Mouse (Mus musculus) kidney, embryonic 16.5 days (tissue): ENCODE measurements around the gene Slc25a22. TPM values are rescaled to one million over a fixed set of nuclear protein-coding genes. Genes with fewer than 3 reads are reported as not detected.

ENCODE experiments used
- ATAC-seq: fragments of 200-750 bp; cut with Nextera tagmentation; 2 replicates; pipeline ENCODE4 v1.8.0; 2017; ENCODE audit warnings: moderate TSS enrichment; ENCODE audit not compliant: low FRiP score, low TSS enrichment
- H3K27ac ChIP-seq: fragments of 300-500 bp; sonication (generic); 2 replicates; pipeline ENCODE4 v1.5.1; 2014; ENCODE audit warnings: low read length
- H3K27me3 ChIP-seq: fragments of 300-500 bp; sonication (generic); 2 replicates; pipeline ENCODE4 v1.6.1; 2014; ENCODE audit warnings: low read length, control low read depth, mixed read lengths; ENCODE audit not compliant: insufficient read depth
- H3K36me3 ChIP-seq: fragments of 300-500 bp; sonication (generic); 2 replicates; pipeline ENCODE4 v1.6.1; 2014; ENCODE audit warnings: low read length, control low read depth, mixed read lengths; ENCODE audit not compliant: insufficient read depth
- H3K4me1 ChIP-seq: fragments of 300-500 bp; sonication (generic); 2 replicates; pipeline ENCODE4 v1.6.1; 2014; ENCODE audit warnings: low read length, control low read depth, mixed read lengths; ENCODE audit not compliant: insufficient read depth
- H3K4me2 ChIP-seq: fragments of 300-500 bp; sonication (generic); replicated peaks from 2 replicates; pipeline ENCODE4 v1.6.1; 2014; ENCODE audit warnings: low read depth, low read length
- H3K4me3 ChIP-seq: fragments of 300-500 bp; sonication (generic); 2 replicates; pipeline ENCODE4 v1.5.1; 2014; ENCODE audit warnings: mild to moderate bottlenecking, low read length
- H3K9ac ChIP-seq: fragments of 300-500 bp; sonication (generic); replicated peaks from 2 replicates; pipeline ENCODE4 v1.6.1; 2014; ENCODE audit warnings: low read length
- H3K9me3 ChIP-seq: fragments of 300-500 bp; sonication (generic); 2 replicates; pipeline ENCODE4 v1.6.1; 2016; ENCODE audit warnings: low read length, control low read depth
- WGBS: fragments of 180-500 bp; shearing (Covaris S2); extraction: QIAGEN DNeasy Blood & Tissue Kit; methylation state at CpG from one replicate; pipeline ENCODE4 v1.1.7; 2014; 5-methylcytosine and 5-hydroxymethylcytosine counted together
- polyA plus RNA-seq: library from polyadenylated mRNA; unstranded; fragments of >200 nt; fragmentation: Nextera tagmentation; extraction: Ambion mirVana; gene quantifications from 2 replicates; pipeline ENCODE4 v1.2.1, GENCODE M21; 2015

The Slc25a22 gene
- polyA plus RNA-seq, 1 experiment from 2014 or later: 33.2 TPM

GRCm38 (mm10) chr7:141467230-141468030, 29.7 kb upstream of the Slc25a22 start, which contains the start of gene Cd151:
Cd151 (plus strand) TSS chr7:141467392.
- H3K36me3 ChIP-seq: peaks cover 22% of the 10 kb centered on the region

GRCm38 (mm10) chr7:141466607-141467148, 29.0 kb upstream of the Slc25a22 start:
- peak overlapping the region; percentile 85 for H3K4me3 ChIP-seq
- no peaks in the 10 kb centered on the region for H3K9me3 ChIP-seq
- peaks cover 34% of the 10 kb centered on the region for H3K27me3 ChIP-seq
- H3K36me3 ChIP-seq: peaks cover 22% of the 10 kb centered on the region
- 52% methylated on average over 10 of the region's 10 CpGs for WGBS
- ATAC-seq: no peak
- peak overlapping the region; percentile 92 for H3K4me2 ChIP-seq
- peak overlapping the region; percentile 97 for H3K27ac ChIP-seq
- H3K4me1 ChIP-seq: peaks cover 59% of the 10 kb centered on the region
- peak overlapping the region; percentile 90 for H3K9ac ChIP-seq

More at GRCm38 (mm10) chr7:141467230-141468030, 29.7 kb upstream of the Slc25a22 start, which contains the start of gene Cd151:
- under 1% methylated on average over 52 of the region's 52 CpGs for WGBS
- Histone ChIP-seq H3K9ac (peak within 1 kb of the TSS; percentile 90), H3K4me1 (peaks cover 52% of the 10 kb centered on the region), H3K4me3 (peak within 1 kb of the TSS; percentile 85), H3K4me2 (peak within 1 kb of the TSS; percentile 92), H3K27me3 (peaks cover 30% of the 10 kb centered on the region), H3K27ac (peak within 1 kb of the TSS; percentile 97), H3K9me3 (no peaks in the 10 kb centered on the region)
- peak; percentile 81 for ATAC-seq

- Histone ChIP-seq H3K4me3 (no peak overlapping the region), H3K9me3 (no peaks in the 10 kb centered on the region), H3K4me1 (peaks cover 64% of the 10 kb centered on the region), H3K4me2 (no peak overlapping the region), H3K9ac (no peak overlapping the region), H3K27ac (no peak overlapping the region), H3K36me3 (peaks cover 16% of the 10 kb centered on the region), H3K27me3 (peaks cover 34% of the 10 kb centered on the region)
- WGBS: 63% methylated on average over 7 of the region's 7 CpGs
- no peak for ATAC-seq
These were observed 28.3 kb upstream of the Slc25a22 start for GRCm38 (mm10) chr7:141466045-141466394.

- peaks cover 11% of the 10 kb centered on the region for H3K36me3 ChIP-seq
- 43% methylated on average over 8 of the region's 10 CpGs for WGBS
- 0 out of 2 replicates have a peak overlapping the region, but pooled peaks have one; percentile 47 for H3K9ac ChIP-seq
- no peak overlapping the region for H3K27ac ChIP-seq
- H3K4me3 ChIP-seq: no peak overlapping the region
- peaks cover 34% of the 10 kb centered on the region for H3K27me3 ChIP-seq
- peaks cover 66% of the 10 kb centered on the region for H3K4me1 ChIP-seq
- H3K4me2 ChIP-seq: peak overlapping the region; percentile 51
- H3K9me3 ChIP-seq: no peaks in the 10 kb centered on the region
- ATAC-seq: no peak
These were observed 27.8 kb upstream of the Slc25a22 start for GRCm38 (mm10) chr7:141465388-141466044.

GRCm38 (mm10) chr7:141464603-141465201, 27.0 kb upstream of the Slc25a22 start:
- H3K4me2 ChIP-seq: peak overlapping the region; percentile 51
- WGBS: 9% methylated on average over 37 of the region's 38 CpGs
- H3K27ac ChIP-seq: no peak overlapping the region
- peak overlapping the region; percentile 43 for H3K9ac ChIP-seq
- H3K9me3 ChIP-seq: no peaks in the 10 kb centered on the region
- H3K27me3 ChIP-seq: peaks cover 34% of the 10 kb centered on the region
- ATAC-seq: no peak
- H3K36me3 ChIP-seq: peaks cover 3% of the 10 kb centered on the region; the same call in 1 of the 2 replicates
- H3K4me1 ChIP-seq: peaks cover 64% of the 10 kb centered on the region
- H3K4me3 ChIP-seq: peak overlapping the region; percentile 32

GRCm38 (mm10) chr7:141463824-141464602, 26.3 kb upstream of the Slc25a22 start:
- peak overlapping the region; percentile 51 for H3K4me2 ChIP-seq
- peaks cover 34% of the 10 kb centered on the region for H3K27me3 ChIP-seq
- WGBS: 29% methylated on average over 12 of the region's 12 CpGs
- peak overlapping the region; percentile 32 for H3K4me3 ChIP-seq
- no peaks in the 10 kb centered on the region for H3K9me3 ChIP-seq
- peaks cover 57% of the 10 kb centered on the region for H3K4me1 ChIP-seq
- H3K36me3 ChIP-seq: peaks cover 7% of the 10 kb centered on the region; the same call in 1 of the 2 replicates
- no peak for ATAC-seq
- peak overlapping the region; percentile 31; the same call in 1 of the 2 replicates for H3K27ac ChIP-seq
- peak overlapping the region; percentile 43 for H3K9ac ChIP-seq

GRCm38 (mm10) chr7:141462333-141462821, 24.7 kb upstream of the Slc25a22 start:
- Histone ChIP-seq H3K9me3 (no peaks in the 10 kb centered on the region), H3K36me3 (peaks cover 11% of the 10 kb centered on the region), H3K4me1 (peaks cover 46% of the 10 kb centered on the region), H3K4me2 (peak overlapping the region; percentile 79), H3K27ac (no peak overlapping the region), H3K27me3 (peaks cover 34% of the 10 kb centered on the region), H3K9ac (peak overlapping the region; percentile 68), H3K4me3 (peak overlapping the region; percentile 59)
- WGBS: 10% methylated on average over 5 of the region's 5 CpGs
- ATAC-seq: no peak

GRCm38 (mm10) chr7:141461521-141462332, 24.0 kb upstream of the Slc25a22 start:
- Histone ChIP-seq H3K4me3 (peak overlapping the region; percentile 59), H3K9ac (peak overlapping the region; percentile 68), H3K27ac (no peak overlapping the region), H3K9me3 (no peaks in the 10 kb centered on the region), H3K4me2 (peak overlapping the region; percentile 79), H3K27me3 (peaks cover 34% of the 10 kb centered on the region), H3K4me1 (peaks cover 42% of the 10 kb centered on the region), H3K36me3 (peaks cover 11% of the 10 kb centered on the region)
- WGBS: 2% methylated on average over 59 of the region's 59 CpGs
- ATAC-seq: no peak
